27 mouse cellular contexts compared by ENCODE assay signal in the genomic region with DNA sequence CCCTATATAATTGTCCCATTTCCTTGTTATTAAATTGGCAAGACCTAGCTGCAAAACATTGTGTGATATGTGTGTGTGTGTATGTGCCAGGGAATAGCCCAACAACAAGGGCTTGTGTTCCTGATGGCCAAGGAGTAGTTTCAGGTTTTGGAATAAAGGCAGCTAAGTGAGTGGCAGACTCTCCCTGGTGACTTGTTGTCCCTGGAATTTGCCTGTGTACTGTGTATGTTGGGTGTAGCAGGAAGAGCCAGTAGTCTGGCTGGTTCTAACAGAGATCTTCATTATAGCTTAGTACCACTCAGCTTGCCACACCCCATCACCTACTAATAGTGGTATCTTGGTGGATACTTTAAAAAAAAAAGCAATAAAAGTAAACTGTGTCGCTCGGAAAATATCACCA. TPM values are rescaled to one million over a fixed set of nuclear protein-coding genes. Genes with fewer than 3 reads are reported as not detected.
"Had no signal": no experiment of that assay in that cellular context is flagged by ENCODE, and none has a peak within 500 bp of the region (broad histone marks: within the 10 kb centered on the region; RNA-seq: fewer than 3 reads in every experiment).

No protein-coding gene starts in this region.

- H3K36me3 ChIP-seq: heart, embryonic 13.5 days; heart, embryonic 15.5 days; hindbrain, embryonic 13.5 days; hindbrain, embryonic 15.5 days; kidney, embryonic 15.5 days; limb, embryonic 13.5 days; limb, embryonic 15.5 days; liver, embryonic 12.5 days had no signal

- H3K27me3 ChIP-seq: limb, embryonic 15.5 days had no signal

- H3K4me2 ChIP-seq: heart, embryonic 11.5 days; heart, embryonic 13.5 days; heart, embryonic 15.5 days; hindbrain, embryonic 13.5 days; hindbrain, embryonic 15.5 days; kidney, embryonic 15.5 days; limb, embryonic 13.5 days; limb, embryonic 15.5 days; liver, embryonic 12.5 days had no signal

- DNase-seq: gastrocnemius, postnatal 14 days; gastrocnemius, postnatal 36 days; kidney, adult 11 months; kidney, adult 2 months; kidney, adult 9 months; kidney, postnatal 36 days had no signal

- H3K4me3 ChIP-seq: heart, adult 2 months; heart, embryonic 13.5 days; heart, embryonic 15.5 days; hindbrain, embryonic 13.5 days; hindbrain, embryonic 15.5 days; kidney, embryonic 15.5 days; limb, embryonic 13.5 days; limb, embryonic 15.5 days; liver, embryonic 12.5 days had no signal

RNA-seq across cellular contexts. Expression of a gene that starts 12.2 kb away (rescaled TPM):
- total RNA-seq: hematopoietic stem cell, adult 5-6 weeks had no signal

RNA-seq across cellular contexts. Expression of a gene that starts 27.8 kb away (rescaled TPM):
- total RNA-seq: gastrocnemius, adult 8-10 months; gastrocnemius, postnatal 14 days; gastrocnemius, postnatal 36 days; hematopoietic stem cell, adult 5-6 weeks; hindbrain, postnatal 0 days; liver, adult 2 months had no signal
- polyA plus RNA-seq: gonadal fat pad, adult 2 months; heart, embryonic 11.5 days; heart, embryonic 13.5 days; hindbrain, embryonic 11.5 days; hindbrain, embryonic 13.5 days; hindbrain, embryonic 15.5 days; hindbrain, postnatal 0 days; intestine, embryonic 14.5 days; intestine, embryonic 16.5 days; kidney, adult 2 months; kidney, embryonic 15.5 days; kidney, postnatal 0 days; large intestine, adult 2 months; limb, embryonic 11.5 days; limb, embryonic 13.5 days; limb, embryonic 15.5 days; liver, adult 2 months had no signal
